Mouse (Mus musculus) small intestine, adult 2 months (tissue): ENCODE data around the gene Dclk2.

Experiments used
- CTCF ChIP-seq: fragments of 200-500 bp; IDR thresholded peaks from 2 replicates; pipeline ENCODE4 v1.5.1; 2012; ENCODE audit warnings: low read depth, mild to moderate bottlenecking, control low read depth, inconsistent platforms, low read length, moderate library complexity, mixed read lengths; ENCODE audit not compliant: insufficient replicate concordance, insufficient read length; ENCODE audit errors: extremely low read depth
- POLR2A ChIP-seq: fragments of 200-500 bp; IDR thresholded peaks from 2 replicates; pipeline ENCODE4 v1.6.1; 2012; ENCODE audit warnings: low read depth, mild to moderate bottlenecking, control low read depth, inconsistent platforms, low read length, moderate library complexity

DNA sequence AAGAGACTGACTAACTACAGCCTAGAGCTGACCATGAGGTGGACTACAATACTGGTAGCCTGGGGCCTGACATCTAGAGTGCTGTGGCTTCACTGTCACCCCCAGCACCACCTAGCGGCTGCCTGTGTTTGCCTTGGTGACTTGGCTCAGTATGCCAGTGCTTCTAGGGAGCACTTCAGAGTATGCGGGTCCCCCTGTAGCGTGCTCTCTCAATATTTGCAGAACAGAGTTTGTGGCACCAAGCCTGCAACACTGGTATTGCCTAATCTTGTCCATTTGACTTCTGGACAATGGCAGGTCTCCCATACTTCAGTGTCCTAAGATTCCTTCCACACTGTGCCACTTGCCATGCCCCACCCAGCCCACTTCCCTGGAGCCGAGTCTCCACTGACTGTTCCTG lies 140.9 kb downstream of the Dclk2 start:
- no peak for TF ChIP-seq POLR2A
- TF ChIP-seq CTCF: no peak
